Mouse (Mus musculus) heart, adult 2 months (tissue): ENCODE measurements at regions not wholly inside any gene's neighbourhood (a gene's known extent, or its start where the extent isn't known, plus 50 kb on each side); places are given as distances from the start of the nearest gene placed in this dataset.

Experiments used
- DNase-seq, 2 experiments: peaks; one replicate each; pipeline ENCODE4 v3.0.0; 2021
- H3K27ac ChIP-seq: fragments of 200-600 bp; 2 replicates; pipeline ENCODE4 v1.8.1; 2022
- H3K27me3 ChIP-seq: fragments of 200-500 bp; 2 replicates; pipeline ENCODE4 v1.6.1; 2012; ENCODE audit warnings: mild to moderate bottlenecking, low read length, inconsistent platforms, mixed read lengths; ENCODE audit not compliant: control insufficient read depth, insufficient read depth
- H3K36me3 ChIP-seq: fragments of 200-500 bp; 2 replicates; pipeline ENCODE4 v1.6.1; 2012; ENCODE audit warnings: low read length, inconsistent platforms; ENCODE audit not compliant: control insufficient read depth, insufficient read depth
- H3K4me1 ChIP-seq: fragments of 200-500 bp; 2 replicates; pipeline ENCODE4 v1.6.1; 2011; ENCODE audit warnings: low read length; ENCODE audit not compliant: control insufficient read depth, insufficient read depth
- H3K4me3 ChIP-seq: fragments of 200-600 bp; 2 replicates; pipeline ENCODE4 v1.8.1; 2022
- H3K79me2 ChIP-seq: fragments of 200-500 bp; replicated peaks from 2 replicates; pipeline ENCODE4 v1.6.1; 2012; ENCODE audit warnings: mild to moderate bottlenecking, inconsistent platforms, low read length, moderate library complexity, mixed read lengths; ENCODE audit not compliant: control insufficient read depth, insufficient read depth
- H3K9ac ChIP-seq: fragments of 200-500 bp; 2 replicates; pipeline ENCODE4 v1.6.1; 2012; ENCODE audit warnings: low read depth, mild to moderate bottlenecking, control low read depth, inconsistent platforms, low read length, mixed read lengths
- CTCF ChIP-seq: fragments of 200-600 bp; IDR thresholded peaks from 2 replicates; pipeline ENCODE4 v1.8.1; 2022; ENCODE audit warnings: antibody characterized with exemption, mild to moderate bottlenecking, moderate library complexity
- EP300 ChIP-seq: fragments of 200-500 bp; IDR thresholded peaks from 2 replicates; pipeline ENCODE4 v1.6.1; 2011; ENCODE audit warnings: low read depth, low read length, control low read depth; ENCODE audit not compliant: insufficient read depth
- POLR2A ChIP-seq: fragments of 200-500 bp; IDR thresholded peaks from 2 replicates; pipeline ENCODE4 v1.6.1; 2011; ENCODE audit warnings: mild to moderate bottlenecking, low read depth, low read length, control low read depth; ENCODE audit not compliant: insufficient read depth
- WGBS: fragments of 180-500 bp; shearing (Covaris S2); methylation state at CpG from one replicate; pipeline ENCODE4 v1.1.7; 2018; 5-methylcytosine and 5-hydroxymethylcytosine counted together
- intact Hi-C: fragments of 180-260 bp; cut with DNase I; formaldehyde crosslinking; loops from one replicate; pipeline ENCODE4 v1.15.1; 2025

GRCm38 (mm10) chr6:49893113-49893512 lies 70.6 kb downstream of the Npy start:
- intact Hi-C loops, result no loop called here
- no peak overlapping the region for H3K9ac ChIP-seq
- 39% methylated on average over 7 of the region's 7 CpGs for WGBS
- no peak for TF ChIP-seq POLR2A
- H3K79me2 ChIP-seq, result no peaks in the 10 kb centered on the region
- no peaks in the 10 kb centered on the region for H3K4me1 ChIP-seq
- no peak overlapping the region for H3K27ac ChIP-seq
- DNase-seq, result no peak
- H3K4me3 ChIP-seq, result no peak overlapping the region
- H3K36me3 ChIP-seq, result no peaks in the 10 kb centered on the region
- no peaks in the 10 kb centered on the region for H3K27me3 ChIP-seq

- H3K27me3 ChIP-seq, result no peaks in the 10 kb centered on the region
- intact Hi-C loops, result no loop called here
- no peaks in the 10 kb centered on the region for H3K4me1 ChIP-seq
- 96% methylated on average over 3 of the region's 3 CpGs for WGBS
- TF ChIP-seq POLR2A, result no peak
- TF ChIP-seq CTCF, result no peak
- H3K27ac ChIP-seq, result no peak overlapping the region
- H3K79me2 ChIP-seq, result no peaks in the 10 kb centered on the region
- H3K36me3 ChIP-seq, result no peaks in the 10 kb centered on the region
- H3K9ac ChIP-seq, result no peak overlapping the region
- DNase-seq, result no peak
- no peak overlapping the region for H3K4me3 ChIP-seq
These were observed 76.6 kb downstream of the Npy start for GRCm38 (mm10) chr6:49899146-49899545.

GRCm38 (mm10) chr6:49901512-49901911 lies 79.0 kb downstream of the Npy start:
- no peaks in the 10 kb centered on the region for H3K36me3 ChIP-seq
- DNase-seq, result no peak
- H3K79me2 ChIP-seq, result no peaks in the 10 kb centered on the region
- no peak overlapping the region for H3K27ac ChIP-seq
- intact Hi-C loops, result no loop called here
- no peaks in the 10 kb centered on the region for H3K27me3 ChIP-seq
- no peak overlapping the region for H3K4me3 ChIP-seq
- TF ChIP-seq CTCF, result no peak
- no peaks in the 10 kb centered on the region for H3K4me1 ChIP-seq
- H3K9ac ChIP-seq, result no peak overlapping the region
- 80% methylated on average over 6 of the region's 6 CpGs for WGBS

- WGBS, result 77% methylated on average over 6 of the region's 6 CpGs
- no peak for DNase-seq
- Histone ChIP-seq H3K4me3 (no peak overlapping the region), H3K4me1 (no peaks in the 10 kb centered on the region), H3K9ac (no peak overlapping the region), H3K27me3 (no peaks in the 10 kb centered on the region), H3K27ac (no peak overlapping the region), H3K79me2 (no peaks in the 10 kb centered on the region), H3K36me3 (no peaks in the 10 kb centered on the region)
- no peak for TF ChIP-seq POLR2A
- no peak for TF ChIP-seq EP300
- no peak for TF ChIP-seq CTCF
- intact Hi-C loops, result no loop called here
These were observed 81.5 kb downstream of the Npy start for GRCm38 (mm10) chr6:49904001-49904400.

- no peak overlapping the region for H3K9ac ChIP-seq
- TF ChIP-seq CTCF (no peak), POLR2A (no peak), EP300 (no peak)
- no peak overlapping the region for H3K27ac ChIP-seq
- no peaks in the 10 kb centered on the region; the same call in 1 of the 2 replicates for H3K27me3 ChIP-seq
- H3K4me1 ChIP-seq, result no peaks in the 10 kb centered on the region
- no peak overlapping the region for H3K4me3 ChIP-seq
- WGBS, result 51% methylated on average over 2 of the region's 2 CpGs
- no peaks in the 10 kb centered on the region for H3K79me2 ChIP-seq
- DNase-seq, result no peak
- intact Hi-C loops, result no loop called here
- H3K36me3 ChIP-seq, result no peaks in the 10 kb centered on the region
These were observed 83.9 kb downstream of the Npy start for GRCm38 (mm10) chr6:49906456-49906855.

- Histone ChIP-seq H3K27me3 (no peaks in the 10 kb centered on the region; the same call in 1 of the 2 replicates), H3K9ac (no peak overlapping the region), H3K4me3 (no peak overlapping the region), H3K36me3 (no peaks in the 10 kb centered on the region), H3K27ac (no peak overlapping the region), H3K4me1 (no peaks in the 10 kb centered on the region), H3K79me2 (no peaks in the 10 kb centered on the region)
- no peak for DNase-seq
- WGBS, result 46% methylated on average over 7 of the region's 7 CpGs
- intact Hi-C loops, result loop anchor here (1.0 kb wide), 1 partner anchor 400 kb away; no protein-coding TSS in a partner anchor
- peak; percentile 60 for TF ChIP-seq CTCF
- TF ChIP-seq EP300, result no peak
These were observed 96.7 kb downstream of the Npy start for GRCm38 (mm10) chr6:49919089-49919812.
